Mouse (Mus musculus) heart, embryonic 13.5 days (tissue): Measurements from ENCODE around the gene Pax7. TPM values are rescaled to one million over a fixed set of nuclear protein-coding genes. Genes with fewer than 3 reads are reported as not detected.

Source experiments
- ATAC-seq: fragments of 200-750 bp; cut with Nextera tagmentation; 2 replicates; pipeline ENCODE4 v1.8.0; 2017; ENCODE audit warnings: moderate TSS enrichment; ENCODE audit not compliant: insufficient number of reproducible peaks, low FRiP score, low TSS enrichment; ENCODE audit errors: extremely low read depth
- H3K27ac ChIP-seq: fragments of 300-500 bp; sonication (generic); replicated peaks from 2 replicates; pipeline ENCODE4 v1.5.1; 2015; ENCODE audit warnings: moderate library complexity, mild to moderate bottlenecking, inconsistent platforms
- H3K27me3 ChIP-seq: fragments of 300-500 bp; sonication (generic); replicated peaks from 2 replicates; pipeline ENCODE4 v1.6.1; 2015; ENCODE audit warnings: mild to moderate bottlenecking, inconsistent platforms
- H3K36me3 ChIP-seq: fragments of 300-500 bp; sonication (generic); 2 replicates; pipeline ENCODE4 v1.6.1; 2015; ENCODE audit warnings: mild to moderate bottlenecking, inconsistent platforms
- H3K4me1 ChIP-seq: fragments of 300-500 bp; sonication (generic); 2 replicates; pipeline ENCODE4 v1.6.1; 2015; ENCODE audit warnings: inconsistent platforms
- H3K4me2 ChIP-seq: fragments of 300-500 bp; sonication (generic); 2 replicates; pipeline ENCODE4 v1.6.1; 2015; ENCODE audit warnings: inconsistent platforms, mild to moderate bottlenecking, moderate library complexity
- H3K4me3 ChIP-seq: fragments of 300-500 bp; sonication (generic); 2 replicates; pipeline ENCODE4 v1.5.1; 2015; ENCODE audit warnings: moderate library complexity, mild to moderate bottlenecking, inconsistent platforms
- H3K9ac ChIP-seq: fragments of 300-500 bp; sonication (generic); 2 replicates; pipeline ENCODE4 v1.6.1; 2015; ENCODE audit warnings: inconsistent platforms, mild to moderate bottlenecking, moderate library complexity
- H3K9me3 ChIP-seq: fragments of 300-500 bp; sonication (generic); 2 replicates; pipeline ENCODE4 v1.6.1; 2016; ENCODE audit warnings: inconsistent platforms
- WGBS: fragments of 180-500 bp; shearing (Covaris S2); methylation state at CpG from one replicate; pipeline ENCODE4 v1.1.7; 2015; ENCODE audit warnings: mixed read lengths; 5-methylcytosine and 5-hydroxymethylcytosine counted together
- polyA plus RNA-seq: library from polyadenylated mRNA; unstranded; fragments of >200 nt; fragmentation: Nextera tagmentation; extraction: Ambion mirVana; gene quantifications from 2 replicates; pipeline ENCODE4 v1.2.1, GENCODE M21; 2015

The Pax7 gene
- polyA plus RNA-seq, 1 experiment from 2014 or later, result not detected

DNA sequence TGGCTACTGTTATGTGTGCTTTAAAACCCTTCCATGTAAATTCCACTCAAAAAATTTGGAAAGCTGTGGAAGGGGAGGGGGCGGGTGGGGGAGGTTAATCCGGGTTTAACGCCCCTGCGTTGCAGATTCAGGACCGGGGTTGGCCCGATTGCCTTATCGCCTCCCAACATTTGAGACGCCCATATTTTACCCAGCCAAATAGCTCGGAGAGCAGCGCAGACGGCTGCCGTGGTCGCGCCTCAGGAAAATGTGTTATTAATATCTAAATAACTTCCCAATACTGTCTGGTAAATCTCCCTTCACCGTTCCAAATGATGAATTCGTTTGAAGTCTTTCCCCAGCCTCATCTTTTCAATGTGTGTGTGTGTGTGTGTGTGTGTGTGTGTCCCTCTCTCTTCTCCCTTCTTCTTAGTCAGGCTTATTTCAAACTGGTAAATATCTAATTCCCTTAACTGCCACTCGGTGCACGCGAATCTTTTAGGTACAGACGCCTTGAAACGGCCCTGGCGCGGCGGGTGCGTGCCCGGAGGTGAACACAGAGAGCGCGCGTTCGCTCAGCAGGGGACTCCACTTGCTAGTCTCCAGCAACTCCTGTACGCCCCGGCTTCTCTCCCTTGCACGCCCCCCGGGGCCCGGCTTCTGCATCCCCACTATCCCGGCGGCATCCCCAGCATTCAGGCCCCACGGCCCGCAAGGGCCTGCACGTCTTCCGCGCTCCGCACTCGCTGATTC lies 10.0 kb downstream of the Pax7 start:
- no peaks in the 10 kb centered on the region for H3K36me3 ChIP-seq
- 0 out of 2 replicates have a peak overlapping the region, but pooled peaks have one; percentile 4 for H3K4me3 ChIP-seq
- H3K27me3 ChIP-seq, result peaks cover 100% of the 10 kb centered on the region
- no peaks in the 10 kb centered on the region for H3K9me3 ChIP-seq
- H3K4me2 ChIP-seq, result no peak overlapping the region
- no peak for ATAC-seq
- no peak overlapping the region for H3K9ac ChIP-seq
- H3K4me1 ChIP-seq, result peaks cover 13% of the 10 kb centered on the region
- H3K27ac ChIP-seq, result no peak overlapping the region
- WGBS, result under 1% methylated on average over 43 of the region's 44 CpGs

DNA sequence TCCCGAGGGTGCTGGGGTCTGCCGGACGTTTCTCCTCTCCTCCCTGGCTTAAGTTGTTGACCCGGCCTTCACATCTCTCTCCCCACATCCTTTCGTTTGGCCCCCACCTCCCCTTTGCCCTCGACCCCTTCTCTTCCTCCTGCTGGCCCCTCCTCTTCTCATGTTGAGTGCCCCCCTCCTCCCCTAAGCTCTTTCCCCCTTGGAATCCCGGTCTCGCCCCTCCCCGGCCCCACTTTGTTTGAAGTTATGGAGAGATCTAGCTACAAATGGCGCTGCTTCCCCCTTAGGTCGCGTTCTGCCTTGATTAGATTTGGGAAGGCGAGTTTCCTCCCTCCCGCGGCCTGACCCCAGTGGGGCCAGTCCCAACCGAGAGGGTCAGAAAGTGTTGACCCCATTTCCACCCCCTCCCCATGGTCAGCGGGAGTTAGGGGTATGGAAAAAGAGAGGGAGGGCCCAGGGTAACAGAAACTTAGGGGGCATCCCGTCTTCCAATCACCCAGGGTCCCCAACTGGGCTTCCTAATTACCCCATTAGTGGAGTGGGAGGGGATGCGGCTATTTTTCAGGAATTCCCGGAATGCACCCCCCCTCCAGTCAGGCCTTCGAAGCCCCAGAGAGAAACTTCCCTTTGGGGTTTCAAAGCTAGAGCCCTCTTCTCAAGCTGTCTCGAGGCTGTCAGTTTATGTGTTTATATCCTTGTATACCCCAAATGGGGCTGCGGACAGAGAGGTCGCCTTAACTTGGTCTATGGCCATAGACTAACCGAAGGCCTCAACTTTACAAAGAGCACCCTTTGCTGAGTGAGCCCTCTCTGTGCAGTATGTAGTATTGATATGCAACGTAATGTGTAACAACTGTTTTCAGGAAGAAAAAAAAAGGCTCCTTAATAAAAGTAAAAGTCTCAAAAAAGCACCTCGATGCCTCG lies 10.9 kb downstream of the Pax7 start:
- Histone ChIP-seq H3K9me3 (no peaks in the 10 kb centered on the region), H3K27ac (no peak overlapping the region), H3K27me3 (peaks cover 100% of the 10 kb centered on the region), H3K4me3 (no peak overlapping the region), H3K4me2 (no peak overlapping the region), H3K4me1 (peaks cover 8% of the 10 kb centered on the region), H3K36me3 (no peaks in the 10 kb centered on the region), H3K9ac (no peak overlapping the region)
- ATAC-seq, result no peak
- 2% methylated on average over 28 of the region's 28 CpGs for WGBS

DNA sequence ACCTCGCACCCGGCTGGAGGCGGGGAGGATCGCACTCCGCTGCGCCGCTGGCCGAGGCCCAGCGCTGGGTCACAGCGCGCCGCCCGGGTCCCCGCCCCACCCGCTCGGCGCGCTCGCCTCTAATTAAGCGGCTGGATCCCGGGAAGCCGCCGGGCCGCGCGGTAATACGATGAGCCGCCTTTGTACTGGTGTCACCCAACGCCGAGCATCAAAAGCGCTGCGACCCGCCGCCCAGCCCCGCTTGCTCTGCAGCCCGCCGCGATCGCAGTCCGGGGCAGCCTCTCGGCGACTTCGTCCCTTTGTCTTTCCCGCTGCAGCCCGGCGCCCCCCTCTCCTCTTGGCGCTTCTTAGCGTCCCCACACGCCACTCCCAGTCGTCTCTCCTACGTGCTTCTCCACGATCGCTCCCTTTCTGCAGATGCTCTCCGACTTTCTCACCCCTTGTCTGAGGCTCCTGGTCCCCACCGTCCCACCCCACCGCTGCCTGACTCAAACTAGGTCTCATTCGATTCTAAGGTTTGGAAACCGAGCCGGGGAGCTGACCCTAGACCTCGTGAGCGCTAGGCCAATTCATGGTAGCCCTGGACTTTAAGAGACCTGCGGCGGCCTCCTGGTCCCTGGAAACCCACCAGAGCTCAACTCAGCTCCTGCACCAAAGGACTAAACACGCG lies 11.7 kb downstream of the Pax7 start:
- Histone ChIP-seq H3K9me3 (no peaks in the 10 kb centered on the region), H3K4me2 (peak overlapping the region; percentile 58), H3K4me3 (peak overlapping the region; percentile 37), H3K27ac (no peak overlapping the region), H3K27me3 (peaks cover 100% of the 10 kb centered on the region), H3K9ac (no peak overlapping the region), H3K36me3 (no peaks in the 10 kb centered on the region), H3K4me1 (peaks cover 8% of the 10 kb centered on the region)
- 1% methylated on average over 64 of the region's 65 CpGs for WGBS
- no peak for ATAC-seq

DNA sequence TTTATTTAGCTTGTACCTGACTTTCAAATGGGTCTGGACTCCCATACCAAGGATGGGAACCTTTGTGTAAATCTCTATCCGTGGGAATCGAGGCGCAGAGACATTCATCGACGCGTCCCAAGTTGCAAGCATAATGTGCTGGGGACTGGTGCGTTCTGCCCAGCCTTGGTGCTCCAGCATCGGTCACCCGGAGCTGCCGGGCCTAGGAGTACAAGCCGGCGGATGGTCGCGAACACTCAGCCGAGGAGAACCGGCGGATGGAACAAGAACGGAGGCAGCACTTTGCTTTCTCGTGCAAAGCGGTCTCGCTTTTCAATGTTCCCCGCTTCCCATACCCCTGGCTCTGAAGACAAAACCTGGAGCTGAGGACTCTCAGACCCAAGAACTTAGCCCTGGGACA lies 12.3 kb downstream of the Pax7 start:
- Histone ChIP-seq H3K4me3 (peak overlapping the region; percentile 37), H3K4me2 (peak overlapping the region; percentile 58), H3K36me3 (no peaks in the 10 kb centered on the region), H3K9me3 (no peaks in the 10 kb centered on the region), H3K27ac (no peak overlapping the region), H3K27me3 (peaks cover 100% of the 10 kb centered on the region), H3K9ac (no peak overlapping the region), H3K4me1 (peaks cover 8% of the 10 kb centered on the region)
- ATAC-seq, result no peak
- 2% methylated on average over 22 of the region's 22 CpGs for WGBS

DNA sequence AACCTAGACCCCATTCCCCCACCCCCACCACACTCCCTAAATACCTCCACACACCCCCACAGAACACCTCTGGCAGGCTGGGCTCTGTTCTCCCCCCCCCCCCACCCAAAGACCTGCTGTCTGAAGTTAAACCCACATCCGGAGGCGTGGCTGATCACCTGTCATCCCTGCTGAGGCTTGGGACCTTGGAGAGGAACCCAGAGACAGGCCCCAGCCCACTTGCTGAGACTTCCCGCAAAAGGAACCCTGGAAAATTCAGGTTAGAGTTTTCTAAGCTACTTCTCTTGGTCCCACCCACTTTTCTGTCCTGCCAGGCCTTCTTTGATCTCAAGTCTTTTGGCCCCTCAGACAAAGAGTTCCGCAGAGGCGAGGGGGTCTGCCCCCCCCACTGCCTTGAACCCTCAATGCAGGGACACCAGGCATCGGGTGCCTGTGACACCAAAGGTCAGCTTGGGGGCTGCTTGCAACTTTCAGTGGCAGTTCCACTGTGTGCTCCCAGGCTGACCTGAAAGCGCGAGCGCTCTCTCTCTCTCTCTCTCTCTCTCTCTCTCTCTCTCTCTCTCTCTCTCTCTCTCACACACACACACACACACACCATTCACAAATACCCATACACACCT lies 13.8 kb downstream of the Pax7 start:
- no peak overlapping the region for H3K4me3 ChIP-seq
- H3K4me2 ChIP-seq, result no peak overlapping the region
- peaks cover 99% of the 10 kb centered on the region for H3K27me3 ChIP-seq
- H3K9me3 ChIP-seq, result no peaks in the 10 kb centered on the region
- no peak overlapping the region for H3K27ac ChIP-seq
- H3K4me1 ChIP-seq, result peaks cover 8% of the 10 kb centered on the region
- no peak for ATAC-seq
- H3K36me3 ChIP-seq, result no peaks in the 10 kb centered on the region
- WGBS, result 2% methylated on average over 9 of the region's 9 CpGs
- no peak overlapping the region for H3K9ac ChIP-seq

DNA sequence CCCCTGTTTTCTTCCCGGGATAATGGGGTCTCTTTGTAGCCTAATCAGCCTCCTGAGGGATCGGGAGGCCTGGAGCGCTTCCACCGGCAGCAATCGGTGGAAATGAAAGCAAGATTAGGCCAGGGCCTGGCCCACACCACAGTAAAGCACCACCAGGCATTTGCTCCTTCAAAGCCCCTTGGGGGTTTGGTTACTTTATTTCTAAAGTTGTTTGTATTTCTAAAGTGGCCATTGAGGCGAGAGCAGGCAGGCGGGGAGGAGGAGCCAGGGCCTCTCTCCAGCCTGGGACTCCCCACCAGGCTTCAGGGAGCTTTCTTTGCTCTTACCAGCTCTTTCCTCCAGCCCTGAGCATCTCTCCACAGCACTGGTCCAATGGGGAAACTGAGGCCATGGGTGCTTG lies 15.2 kb downstream of the Pax7 start:
- 4% methylated on average over 7 of the region's 7 CpGs for WGBS
- Histone ChIP-seq H3K9me3 (no peaks in the 10 kb centered on the region), H3K4me2 (no peak overlapping the region), H3K36me3 (no peaks in the 10 kb centered on the region), H3K4me1 (peaks cover 8% of the 10 kb centered on the region), H3K27ac (no peak overlapping the region), H3K27me3 (peaks cover 99% of the 10 kb centered on the region), H3K9ac (no peak overlapping the region), H3K4me3 (no peak overlapping the region)
- no peak for ATAC-seq

DNA sequence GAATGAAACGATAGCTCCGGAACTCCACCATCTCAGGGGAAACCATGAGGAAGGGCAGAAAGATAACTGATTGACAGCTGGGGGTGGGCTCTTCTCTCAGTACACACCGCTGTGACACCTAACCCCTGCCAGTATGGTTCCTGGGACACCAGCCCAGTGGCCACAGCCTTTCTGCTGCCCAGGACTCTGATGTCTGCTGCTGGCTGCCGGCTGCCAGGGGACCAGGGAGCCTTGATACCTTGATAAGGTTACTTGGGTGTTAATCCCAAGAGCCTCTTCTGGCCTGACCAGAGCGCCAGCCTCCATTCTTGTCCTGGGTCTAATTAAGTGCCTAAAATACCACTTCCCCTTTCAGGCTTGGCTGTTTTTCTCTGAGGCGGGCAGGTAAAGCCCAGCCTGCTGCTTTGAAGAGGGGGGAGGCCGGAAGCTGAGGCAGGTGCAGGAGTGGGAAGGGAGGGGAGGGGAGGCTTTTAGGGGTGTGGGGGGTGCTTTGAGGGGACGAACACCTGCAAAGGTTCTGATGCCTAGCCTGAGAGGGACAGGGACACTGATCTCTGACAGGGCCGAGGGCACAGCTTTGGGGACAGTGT lies 19.9 kb downstream of the Pax7 start:
- H3K4me3 ChIP-seq, result no peak overlapping the region
- WGBS, result 8% methylated on average over 9 of the region's 9 CpGs
- ATAC-seq, result no peak
- H3K27me3 ChIP-seq, result peaks cover 99% of the 10 kb centered on the region
- no peak overlapping the region for H3K9ac ChIP-seq
- no peaks in the 10 kb centered on the region for H3K9me3 ChIP-seq
- no peak overlapping the region for H3K4me2 ChIP-seq
- peaks cover 14% of the 10 kb centered on the region for H3K4me1 ChIP-seq
- no peak overlapping the region for H3K27ac ChIP-seq
- no peaks in the 10 kb centered on the region for H3K36me3 ChIP-seq

DNA sequence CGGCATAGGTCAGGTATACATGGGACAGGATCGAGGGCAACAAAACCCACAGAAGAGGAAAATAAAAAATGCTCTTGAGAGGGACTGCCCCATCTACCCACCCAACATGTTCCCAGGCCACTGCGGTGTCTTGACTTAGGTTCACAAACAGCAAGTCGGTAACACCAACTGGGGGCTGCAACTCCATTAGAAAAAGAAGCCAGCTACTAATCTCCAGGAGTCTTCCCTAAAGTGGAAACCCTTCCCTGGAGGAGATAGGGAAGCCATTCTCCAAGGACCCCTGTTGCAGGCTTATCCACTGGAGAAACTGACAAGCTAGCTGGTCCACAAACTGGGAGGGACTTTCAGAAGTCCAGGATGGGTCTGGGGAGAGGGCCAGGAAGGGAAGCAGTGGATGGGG lies 21.4 kb downstream of the Pax7 start:
- Histone ChIP-seq H3K36me3 (no peaks in the 10 kb centered on the region), H3K27me3 (peaks cover 97% of the 10 kb centered on the region), H3K4me1 (peaks cover 14% of the 10 kb centered on the region), H3K4me2 (no peak overlapping the region), H3K9me3 (no peaks in the 10 kb centered on the region), H3K27ac (no peak overlapping the region), H3K4me3 (no peak overlapping the region), H3K9ac (no peak overlapping the region)
- 49% methylated on average over 4 of the region's 4 CpGs for WGBS
- ATAC-seq, result no peak

DNA sequence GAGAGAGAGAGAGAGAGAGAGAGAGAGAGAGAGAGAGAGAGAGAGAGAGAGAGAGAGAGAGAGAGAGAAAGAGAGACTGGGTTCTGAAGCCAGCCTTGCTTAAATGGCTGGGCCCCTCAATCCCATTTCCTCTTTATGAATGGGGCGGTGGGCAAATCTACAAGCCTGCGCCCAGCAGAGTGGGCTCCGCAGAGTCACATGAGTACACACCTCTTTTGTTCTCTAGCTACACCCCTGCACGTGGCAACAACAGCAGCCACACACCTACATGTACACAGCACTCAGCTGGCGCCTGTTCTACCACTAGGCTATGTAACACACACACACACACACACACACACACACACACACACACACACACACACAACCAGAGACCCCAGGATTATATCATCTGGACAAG lies 21.9 kb downstream of the Pax7 start:
- H3K4me1 ChIP-seq, result peaks cover 14% of the 10 kb centered on the region
- peaks cover 97% of the 10 kb centered on the region for H3K27me3 ChIP-seq
- no peak overlapping the region for H3K4me3 ChIP-seq
- H3K9ac ChIP-seq, result no peak overlapping the region
- H3K9me3 ChIP-seq, result no peaks in the 10 kb centered on the region
- ATAC-seq, result no peak
- no peak overlapping the region for H3K27ac ChIP-seq
- WGBS, result 48% methylated on average over 5 of the region's 5 CpGs
- no peak overlapping the region for H3K4me2 ChIP-seq
- no peaks in the 10 kb centered on the region for H3K36me3 ChIP-seq

DNA sequence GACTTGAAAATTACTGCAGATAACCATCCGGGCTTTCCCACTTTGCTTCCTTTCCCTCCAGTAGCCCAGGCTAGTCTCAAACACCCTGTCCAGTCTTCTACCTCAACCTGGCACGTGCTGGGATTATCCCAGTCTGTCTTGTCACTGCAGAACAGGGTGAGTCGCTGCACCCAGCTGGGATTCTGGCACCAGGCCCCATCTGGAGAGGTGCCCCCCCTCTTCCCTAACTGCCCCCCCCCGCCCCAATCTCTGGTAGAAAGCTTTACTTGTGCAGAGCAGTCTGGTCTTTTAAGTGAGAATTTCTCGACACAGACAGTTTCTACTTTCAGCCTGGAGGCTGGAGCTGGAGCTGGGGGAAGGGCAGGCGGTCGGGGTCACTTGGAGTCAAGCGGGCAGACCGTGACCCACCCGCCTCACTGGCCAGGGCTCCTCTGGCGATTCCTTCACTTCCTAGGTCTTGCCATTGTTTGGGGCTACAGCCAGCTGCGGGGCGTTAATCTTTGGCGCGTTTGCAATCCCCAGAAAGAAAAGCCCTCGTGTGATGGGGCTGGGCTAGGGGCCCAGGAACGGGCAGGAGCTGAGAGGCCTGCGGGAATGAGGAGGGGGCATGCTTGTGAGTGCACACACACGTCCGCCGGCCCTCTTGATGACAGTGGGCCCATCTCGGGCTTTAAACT lies 22.4 kb downstream of the Pax7 start:
- peaks cover 14% of the 10 kb centered on the region for H3K4me1 ChIP-seq
- 3% methylated on average over 22 of the region's 22 CpGs for WGBS
- no peak overlapping the region for H3K27ac ChIP-seq
- 0 out of 2 replicates have a peak overlapping the region, but pooled peaks have one; percentile 14 for H3K9ac ChIP-seq
- no peaks in the 10 kb centered on the region for H3K36me3 ChIP-seq
- no peak for ATAC-seq
- H3K4me3 ChIP-seq, result no peak overlapping the region; the same call in 1 of the 2 replicates
- H3K9me3 ChIP-seq, result no peaks in the 10 kb centered on the region
- peak overlapping the region; percentile 46 for H3K4me2 ChIP-seq
- H3K27me3 ChIP-seq, result peaks cover 97% of the 10 kb centered on the region
